Mouse (Mus musculus) regulatory T cell (primary cell): ENCODE data around the gene Pif1.

Source experiments
- in situ Hi-C: fragments of 300-600 bp; cut with MboI, MseI; formaldehyde crosslinking; loops from one replicate; pipeline ENCODE4 v1.15.1; 2025; ENCODE audit warnings: high pct_unique_total_duplicates

Pif1 gene

DNA sequence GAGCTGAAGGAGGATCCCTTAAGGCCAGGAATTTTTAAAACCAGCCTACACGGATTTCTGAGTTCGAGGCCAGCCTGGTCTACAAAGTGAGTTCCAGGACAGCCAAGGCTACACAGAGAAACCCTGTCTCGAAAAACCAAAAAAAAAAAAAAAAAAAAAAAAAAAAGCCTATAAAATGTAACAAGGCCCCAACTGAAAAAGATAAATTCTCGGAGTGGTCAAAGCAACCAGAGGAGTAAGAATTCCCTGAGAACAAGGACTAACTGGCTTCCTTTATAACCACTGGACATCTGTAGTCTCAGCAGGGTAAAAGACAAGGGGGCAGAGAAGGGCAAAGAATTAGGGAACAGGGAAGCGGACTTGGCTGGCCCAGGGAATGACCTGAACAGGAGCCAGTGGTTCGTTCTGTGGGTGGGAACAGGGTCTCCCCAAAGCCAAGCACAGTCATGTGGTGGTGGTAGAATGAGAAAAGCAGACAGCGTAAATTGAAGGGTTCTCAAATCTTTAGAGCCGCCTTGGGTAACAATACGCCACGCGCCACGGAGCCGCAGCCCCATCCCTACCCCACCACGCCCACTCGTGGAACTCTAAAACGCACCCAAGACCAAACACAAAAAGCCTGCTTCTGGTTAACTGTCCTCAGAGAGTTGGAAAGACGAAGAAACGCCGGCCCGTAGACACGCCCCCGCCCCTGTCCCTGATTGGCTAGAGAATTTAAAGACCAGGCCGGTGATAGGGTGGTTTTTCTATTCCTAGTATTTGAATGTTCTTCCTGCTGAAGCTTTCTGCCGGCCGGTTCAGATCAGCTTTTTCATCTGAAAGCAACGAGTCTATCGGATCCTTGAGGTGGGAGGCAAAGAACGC is at the start of gene Pif1:
Gene Pif1 (plus strand): TSS at position 755 of the 864 bp plus-strand sequence.
- in situ Hi-C loops: loop anchor here (5.0 to 10.0 kb wide), 2 partner anchors 64 to 152 kb away; partner anchors contain the start of genes Ankdd1a and Mtfmt

GRCm38 (mm10) chr9:65537901-65538630 is 48.9 kb upstream of the Pif1 start:
- in situ Hi-C loops: no loop called here

DNA sequence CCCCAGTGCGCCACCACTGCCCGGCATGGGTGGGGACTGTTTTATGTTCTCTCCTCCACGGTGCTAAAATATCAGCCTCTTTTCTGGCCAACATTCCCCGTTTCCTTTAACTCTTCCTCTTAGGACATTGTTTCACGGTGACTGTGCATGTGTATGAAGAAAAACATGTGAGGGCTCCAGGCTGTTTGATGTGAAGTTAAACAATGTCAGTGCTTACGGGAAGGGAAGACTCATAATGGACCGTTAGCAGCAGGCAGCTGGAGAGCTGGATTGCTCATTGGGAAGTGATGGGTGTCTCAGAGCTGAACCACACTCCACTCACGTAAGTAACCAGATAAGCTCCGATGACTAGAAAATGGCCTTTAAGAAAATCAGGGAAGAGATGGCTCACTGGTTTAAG is 47.3 kb upstream of the Pif1 start:
- in situ Hi-C loops: loop anchor here (5.0 kb wide), 1 partner anchor 527 kb away; no protein-coding TSS in a partner anchor

GRCm38 (mm10) chr9:65541126-65542068 is 45.6 kb upstream of the Pif1 start:
- in situ Hi-C loops: loop anchor here (5.0 kb wide), 1 partner anchor 529 kb away; no protein-coding TSS in a partner anchor

DNA sequence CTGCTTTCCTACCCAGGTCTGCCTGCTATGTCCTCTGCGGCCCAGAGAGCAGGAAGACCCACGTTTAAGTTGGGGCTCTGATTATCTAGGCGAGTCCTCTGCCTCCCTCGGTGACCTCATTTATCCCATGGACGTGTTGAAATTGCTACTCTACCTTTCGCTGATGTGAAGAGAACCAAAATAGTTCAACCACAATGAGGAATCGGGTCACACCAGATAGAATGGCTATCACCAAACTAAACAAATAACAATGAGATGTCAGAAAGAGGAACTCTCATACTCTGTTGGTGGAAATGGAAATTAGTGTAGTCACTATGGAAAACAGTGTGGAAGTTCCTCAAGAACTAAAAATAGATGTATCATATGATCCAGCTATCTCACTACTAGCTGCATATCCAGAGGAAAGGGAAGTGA is 44.8 kb upstream of the Pif1 start:
- in situ Hi-C loops: loop anchor here (5.0 kb wide), 1 partner anchor 530 kb away; no protein-coding TSS in a partner anchor

GRCm38 (mm10) chr9:65545635-65546412 is 41.1 kb upstream of the Pif1 start:
- in situ Hi-C loops: loop anchor here (5.0 kb wide), 1 partner anchor 36 kb away; the partner anchor contains the start of gene Plekho2

DNA sequence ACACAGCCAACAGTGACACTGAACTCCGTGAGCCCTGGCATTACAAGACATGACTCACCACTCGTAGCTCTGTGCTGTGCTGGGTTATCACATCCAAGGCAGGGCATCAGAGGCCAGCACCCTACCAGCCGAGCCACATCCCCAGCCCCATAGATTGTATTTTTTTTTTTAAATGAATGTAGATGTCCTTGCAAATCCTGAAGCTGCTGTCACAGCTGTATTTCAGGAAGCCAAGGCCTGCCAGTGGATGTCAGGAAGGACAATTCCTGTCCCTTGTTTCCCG is 40.6 kb upstream of the Pif1 start:
- in situ Hi-C loops: loop anchor here (5.0 kb wide), 1 partner anchor 36 kb away; the partner anchor contains the start of gene Plekho2

GRCm38 (mm10) chr9:65547111-65547510 is 39.8 kb upstream of the Pif1 start:
- in situ Hi-C loops: loop anchor here (5.0 kb wide), 1 partner anchor 35 kb away; the partner anchor contains the start of gene Plekho2

- in situ Hi-C loops: loop anchor here (5.0 kb wide), 1 partner anchor 34 kb away; the partner anchor contains the start of gene Plekho2
Observed at GRCm38 (mm10) chr9:65547844-65548243, 39.1 kb upstream of the Pif1 start.

- in situ Hi-C loops: loop anchor here (5.0 kb wide), 1 partner anchor 34 kb away; the partner anchor contains the start of gene Plekho2
Observed at GRCm38 (mm10) chr9:65548311-65548710, 38.6 kb upstream of the Pif1 start.

DNA sequence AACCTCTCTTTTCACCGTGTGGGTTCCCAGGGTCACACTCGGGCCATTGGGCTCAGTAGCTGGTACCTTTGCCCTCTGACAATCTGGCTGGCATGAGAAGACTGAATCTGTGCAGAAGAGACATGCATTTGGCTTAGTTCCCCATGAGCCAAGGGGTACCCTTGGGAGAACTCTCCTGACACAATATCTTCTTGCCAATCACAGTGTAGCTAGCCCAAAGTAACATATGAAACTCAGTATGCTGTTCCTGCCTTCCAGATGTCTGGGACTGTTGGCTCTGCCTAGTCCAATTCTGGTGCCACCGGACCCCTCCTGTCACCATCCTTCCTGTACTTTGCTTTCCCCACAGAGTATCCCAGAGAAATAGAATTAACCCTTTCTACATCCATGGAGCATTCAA is 37.8 kb upstream of the Pif1 start:
- in situ Hi-C loops: loop anchor here (5.0 kb wide), 1 partner anchor 33 kb away; the partner anchor contains the start of gene Plekho2

DNA sequence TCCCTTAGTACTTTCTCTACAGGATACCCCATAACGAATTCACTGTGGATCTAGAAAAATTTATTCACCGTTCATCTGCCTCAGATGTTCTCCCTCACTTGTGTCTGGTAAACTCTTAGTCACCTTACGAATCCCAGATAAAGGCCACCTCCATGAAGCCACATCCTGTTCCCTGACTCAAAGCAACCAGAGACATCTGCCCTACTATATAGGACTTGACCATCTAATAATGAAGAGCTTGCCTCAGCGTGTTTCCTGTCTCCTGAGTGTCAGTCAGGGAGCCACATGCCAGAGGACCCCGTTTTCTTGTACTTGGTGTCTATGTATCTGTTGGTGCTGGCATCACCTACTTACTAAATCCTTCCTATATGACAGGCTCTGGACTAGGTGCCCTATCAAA is 37.3 kb upstream of the Pif1 start:
- in situ Hi-C loops: loop anchor here (5.0 kb wide), 1 partner anchor 33 kb away; the partner anchor contains the start of gene Plekho2

DNA sequence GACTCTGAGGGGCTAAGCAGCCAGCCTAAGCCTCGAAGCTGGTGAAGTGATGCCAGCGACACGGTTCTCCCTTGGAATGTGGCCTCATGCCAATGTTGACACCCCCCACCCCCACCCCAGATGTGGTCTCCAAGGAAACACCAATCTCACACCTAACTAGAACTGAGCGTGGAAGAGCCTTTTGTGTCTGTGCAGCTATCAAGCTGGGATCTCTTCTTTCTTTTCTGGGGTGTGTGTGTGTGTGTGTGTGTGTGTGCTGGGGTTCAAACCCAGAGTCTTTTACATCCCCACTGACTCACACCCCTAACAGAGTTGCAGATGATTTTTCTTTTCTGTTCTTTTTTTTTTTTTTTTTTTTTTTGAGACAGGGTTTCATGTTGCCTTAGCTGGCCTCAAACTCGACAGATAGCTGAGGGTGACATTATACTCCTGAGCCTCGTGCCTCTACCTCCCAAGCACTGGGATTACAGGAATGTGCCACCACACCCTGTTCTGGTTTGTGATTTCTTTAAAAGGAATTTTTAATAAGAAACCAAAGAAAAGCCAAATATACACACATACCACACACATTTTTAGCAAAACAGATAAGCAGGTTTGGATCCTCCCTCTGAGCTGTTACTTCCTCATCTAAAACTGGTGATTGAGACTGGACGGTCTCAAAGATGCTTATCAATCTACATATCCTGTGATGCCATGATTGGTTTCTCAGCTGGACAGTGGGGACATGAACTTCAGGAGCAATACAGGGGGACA is 36.7 kb upstream of the Pif1 start:
- in situ Hi-C loops: no loop called here

GRCm38 (mm10) chr9:65551035-65551434 is 35.9 kb upstream of the Pif1 start:
- in situ Hi-C loops: no loop called here

DNA sequence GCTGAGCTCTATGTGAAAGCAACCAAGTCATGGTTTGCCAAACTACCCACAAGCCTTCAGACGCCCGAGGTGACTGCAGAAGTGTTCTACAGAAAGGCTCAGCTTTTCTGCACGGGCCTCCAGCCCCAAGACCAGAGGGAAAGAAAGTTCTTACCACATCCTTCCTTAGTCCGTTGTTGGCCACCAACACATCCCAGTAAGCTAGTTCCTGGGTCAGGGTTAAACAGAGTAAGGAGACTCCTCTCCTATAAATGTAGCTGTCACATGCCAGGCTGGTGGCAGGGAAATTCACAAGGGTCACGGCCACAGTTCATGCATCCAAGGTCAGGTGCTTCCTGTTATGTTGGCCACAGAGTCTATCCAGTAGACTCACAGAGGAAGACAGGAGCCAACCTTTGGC is 34.8 kb upstream of the Pif1 start:
- in situ Hi-C loops: no loop called here

GRCm38 (mm10) chr9:65552711-65553110 is 34.2 kb upstream of the Pif1 start:
- in situ Hi-C loops: no loop called here

- in situ Hi-C loops: no loop called here
Observed at GRCm38 (mm10) chr9:65555001-65555405, 32.0 kb upstream of the Pif1 start.

GRCm38 (mm10) chr9:65555621-65556020 is 31.3 kb upstream of the Pif1 start:
- in situ Hi-C loops: no loop called here

GRCm38 (mm10) chr9:65556349-65556748 is 30.6 kb upstream of the Pif1 start:
- in situ Hi-C loops: no loop called here
